In genomic region chr2:71545882-71546639, GRCm38 (mm10) we compare ENCODE assay signal across 9 mouse cellular contexts. TPM values are rescaled to one million over a fixed set of nuclear protein-coding genes. Genes with fewer than 3 reads are reported as not detected.
DNase-seq lines count a peak whose midpoint lies in the region; ATAC-seq and TF ChIP-seq lines count a peak whose summit lies in the region.
"Had no signal": no experiment of that assay in that cellular context is flagged by ENCODE, and none has a peak within 500 bp of the region (broad histone marks: within the 10 kb centered on the region; RNA-seq: fewer than 3 reads in every experiment).

No protein-coding gene starts in this region.

- WGBS in liver, embryonic 12.5 days (ENCODE audit: insufficient replicate concordance) = under 1% methylated on average over 59 of the region's 59 CpGs
- WGBS in small intestine, adult 2 months = 2% methylated on average over 58 of the region's 59 CpGs

- TF ChIP-seq CTCF in small intestine, adult 2 months (IDR thresholded peaks at IDR 0.05; ENCODE audit: extremely low read depth, insufficient read length, insufficient replicate concordance, low read depth, low read length) = no peak

- ATAC-seq in erythroblast, adult 5-6 weeks (replicated peaks; ENCODE audit: low FRiP score, poor library complexity, severe bottlenecking) = no peak
- peak; percentile 33; the same call in 1 of the 2 replicates for ATAC-seq in liver, embryonic 12.5 days

- H3K4me1 ChIP-seq in erythroblast, embryonic 14.5 days (ENCODE audit: control insufficient read depth) = peaks cover 21% of the 10 kb centered on the region
- peaks cover 41% of the 10 kb centered on the region for H3K4me1 ChIP-seq in liver, embryonic 12.5 days
- H3K4me1 ChIP-seq in small intestine, adult 2 months (ENCODE audit: control insufficient read depth, insufficient read depth, insufficient read length, low read length) = peaks cover 26% of the 10 kb centered on the region

- peak overlapping the region; percentile 40 for H3K4me3 ChIP-seq in erythroblast, embryonic 14.5 days (replicated peaks)
- peak overlapping the region; percentile 59 for H3K4me3 ChIP-seq in liver, embryonic 12.5 days
- peak overlapping the region; percentile 23 for H3K4me3 ChIP-seq in small intestine, adult 2 months (ENCODE audit: low read depth, low read length)

- peaks cover 97% of the 10 kb centered on the region for H3K27me3 ChIP-seq in erythroblast, embryonic 14.5 days (ENCODE audit: control insufficient read depth)
- H3K27me3 ChIP-seq in liver, embryonic 12.5 days (replicated peaks) = peaks cover 97% of the 10 kb centered on the region
- H3K27me3 ChIP-seq in small intestine, adult 2 months (ENCODE audit: control insufficient read depth, insufficient read depth, low read length) = peaks cover 75% of the 10 kb centered on the region

- DNase-seq in 3T3-L1 (ENCODE audit: low read depth, low spot score) = peak; percentile 74
- DNase-seq in embryo, embryonic 10 days (ENCODE audit: low spot score) = peak; percentile 62
- peak; percentile 32 to 48 for DNase-seq in heart, postnatal 10 days
- no peak for DNase-seq in cerebellum, adult 11-12 months

- no peak overlapping the region for H3K27ac ChIP-seq in liver, embryonic 12.5 days
- H3K27ac ChIP-seq in small intestine, adult 2 months (ENCODE audit: insufficient read depth, low read depth, low read length) = no peak overlapping the region

- H3K9me3 ChIP-seq in erythroblast, embryonic 14.5 days (ENCODE audit: control insufficient read depth, low read length) = peaks cover 36% of the 10 kb centered on the region
- no peaks in the 10 kb centered on the region for H3K9me3 ChIP-seq in liver, embryonic 12.5 days (replicated peaks)

- no peaks in the 10 kb centered on the region for H3K36me3 ChIP-seq in erythroblast, embryonic 14.5 days (ENCODE audit: control insufficient read depth)
- no peaks in the 10 kb centered on the region for H3K36me3 ChIP-seq in liver, embryonic 12.5 days
- H3K36me3 ChIP-seq in small intestine, adult 2 months (ENCODE audit: control insufficient read depth, insufficient read depth, low read length) = no peaks in the 10 kb centered on the region

- peak overlapping the region; percentile 27; the same call in 1 of the 2 replicates for H3K9ac ChIP-seq in liver, embryonic 12.5 days

- no peak for TF ChIP-seq POLR2A in small intestine, adult 2 months (IDR thresholded peaks at IDR 0.05; ENCODE audit: low read depth, low read length)

- intact Hi-C loops in heart, postnatal 10 days (cut with DNase I) = loop anchor here (2.0 to 10.0 kb wide), 5 partner anchors 15 to 321 kb away; partner anchors contain the start of gene Metap1d

- H3K4me2 ChIP-seq in liver, embryonic 12.5 days = peak overlapping the region; percentile 90

RNA-seq across cellular contexts. Expression of gene Dlx2, which starts 0.5 kb away (rescaled TPM):
- 0.01 TPM in 1 of 2 replicates, not detected in the other for polyA plus RNA-seq in erythroblast, embryonic 14.5 days (2012)
- not detected in 2 replicates for total RNA-seq in erythroblast, adult 5-6 weeks (2015; ENCODE audit: low replicate concordance)
- total RNA-seq in erythroblast, adult 5-6 weeks (2017; ENCODE audit: low replicate concordance) = not detected in 2 replicates
- total RNA-seq in heart, postnatal 10 days (2021) = not detected
- polyA plus RNA-seq in liver, embryonic 12.5 days (2016; fragmentation: Nextera tagmentation; extraction: Ambion mirVana) = 0.08 and 0.12 TPM in 2 replicates
- 0.15 and 0.33 TPM in 2 replicates for polyA plus RNA-seq in small intestine, adult 2 months (2012; rRNA removed)
- total RNA-seq: hematopoietic stem cell, adult 5-6 weeks had no signal

RNA-seq across cellular contexts. Expression of gene Dlx1, which starts 18.1 kb away (rescaled TPM):
- 0.01 and 0.07 TPM in 2 replicates for polyA plus RNA-seq in erythroblast, embryonic 14.5 days (2012)
- total RNA-seq in erythroblast, adult 5-6 weeks (2015; ENCODE audit: low replicate concordance) = not detected in 2 replicates
- total RNA-seq in erythroblast, adult 5-6 weeks (2017; ENCODE audit: low replicate concordance) = not detected in 2 replicates
- total RNA-seq in heart, postnatal 10 days (2021) = under 1 TPM in 1 of 2 experiments, not detected in 1; 0.48 TPM
- 0.19 and 0.23 TPM in 2 replicates for polyA plus RNA-seq in liver, embryonic 12.5 days (2016; fragmentation: Nextera tagmentation; extraction: Ambion mirVana)
- 0.14 and 0.32 TPM in 2 replicates for polyA plus RNA-seq in small intestine, adult 2 months (2012; rRNA removed)
- total RNA-seq: hematopoietic stem cell, adult 5-6 weeks had no signal
